In genomic region chr17:81419802-81420459, GRCm38 (mm10) we compare ENCODE assay signal across 11 mouse cellular contexts. TPM values are rescaled to one million over a fixed set of nuclear protein-coding genes. Genes with fewer than 3 reads are reported as not detected.
DNase-seq lines count a peak whose midpoint lies in the region; ATAC-seq and TF ChIP-seq lines count a peak whose summit lies in the region.
"Had no signal": no experiment of that assay in that cellular context is flagged by ENCODE, and none has a peak within 500 bp of the region (broad histone marks: within the 10 kb centered on the region; RNA-seq: fewer than 3 reads in every experiment).

No protein-coding gene starts in this region.

- no peak; the same call in 1 of the 2 replicates for TF ChIP-seq CTCF in left cerebral cortex, adult 2 months (IDR thresholded peaks at IDR 0.05)

- no peak overlapping the region for H3K4me3 ChIP-seq in forebrain, embryonic 12.5 days (replicated peaks)
- H3K4me3 ChIP-seq in left cerebral cortex, adult 2 months: no peak overlapping the region
- no peak overlapping the region for H3K4me3 ChIP-seq in neural tube, embryonic 12.5 days
- no peak overlapping the region for H3K4me3 ChIP-seq in kidney, embryonic 14.5 days (ENCODE audit: low read length)
- H3K4me3 ChIP-seq: embryonic facial prominence, embryonic 12.5 days; limb, embryonic 13.5 days had no signal

- WGBS in forebrain, embryonic 12.5 days: 36% methylated on average over 10 of the region's 10 CpGs
- 52% methylated on average over 10 of the region's 10 CpGs for WGBS in neural tube, embryonic 12.5 days
- WGBS in kidney, embryonic 14.5 days: 85% methylated on average over 10 of the region's 10 CpGs

- no peaks in the 10 kb centered on the region; the same call in 1 of the 2 replicates for H3K27me3 ChIP-seq in forebrain, embryonic 12.5 days
- no peaks in the 10 kb centered on the region for H3K27me3 ChIP-seq in neural tube, embryonic 12.5 days (replicated peaks)
- no peaks in the 10 kb centered on the region for H3K27me3 ChIP-seq in kidney, embryonic 14.5 days (ENCODE audit: control insufficient read depth, insufficient read depth, low read length)
- H3K27me3 ChIP-seq: embryonic facial prominence, embryonic 12.5 days; limb, embryonic 13.5 days had no signal

- H3K27ac ChIP-seq in forebrain, embryonic 12.5 days: peak overlapping the region; percentile 61; the same call in 1 of the 2 replicates
- peak overlapping the region; percentile 57; the same call in 1 of the 2 replicates for H3K27ac ChIP-seq in left cerebral cortex, adult 2 months
- H3K27ac ChIP-seq in neural tube, embryonic 12.5 days: no peak overlapping the region
- H3K27ac ChIP-seq in kidney, embryonic 14.5 days (ENCODE audit: low read depth, low read length): no peak overlapping the region
- H3K27ac ChIP-seq: embryonic facial prominence, embryonic 12.5 days; limb, embryonic 13.5 days had no signal

- peak; percentile 92 for DNase-seq in heart, adult 11 months
- DNase-seq in heart, postnatal 4 days: no peak
- DNase-seq in left cerebral cortex, adult 2 months (ENCODE audit: extremely low spot score in 1 of 2, low spot score in 2 of 2): peak in 1 of 2 experiments; percentile 35
- DNase-seq in liver: no peak
- no peak for DNase-seq in urinary bladder, postnatal 14 days (ENCODE audit: low spot score)

- ATAC-seq in forebrain, embryonic 12.5 days (ENCODE audit: low FRiP score): peak; percentile 88
- ATAC-seq in neural tube, embryonic 12.5 days (ENCODE audit: low FRiP score, low read depth): peak; percentile 90
- no peak for ATAC-seq in kidney, embryonic 14.5 days (ENCODE audit: low FRiP score, low TSS enrichment)

- peaks cover 12% of the 10 kb centered on the region; the same call in 1 of the 2 replicates for H3K4me1 ChIP-seq in forebrain, embryonic 12.5 days
- H3K4me1 ChIP-seq in neural tube, embryonic 12.5 days: peaks cover 13% of the 10 kb centered on the region
- H3K4me1 ChIP-seq in kidney, embryonic 14.5 days (ENCODE audit: control insufficient read depth, insufficient read depth, low read length): no peaks in the 10 kb centered on the region
- H3K4me1 ChIP-seq: embryonic facial prominence, embryonic 12.5 days had no signal

- no peak overlapping the region for H3K9ac ChIP-seq in forebrain, embryonic 12.5 days
- no peak overlapping the region for H3K9ac ChIP-seq in neural tube, embryonic 12.5 days
- no peak overlapping the region for H3K9ac ChIP-seq in kidney, embryonic 14.5 days (ENCODE audit: low read depth, low read length)
- H3K9ac ChIP-seq: embryonic facial prominence, embryonic 12.5 days; limb, embryonic 13.5 days had no signal

- H3K4me2 ChIP-seq in forebrain, embryonic 12.5 days: 0 out of 2 replicates have a peak overlapping the region, but pooled peaks have one; percentile 6
- H3K4me2 ChIP-seq in neural tube, embryonic 12.5 days (replicated peaks): no peak overlapping the region
- no peak overlapping the region for H3K4me2 ChIP-seq in kidney, embryonic 14.5 days (replicated peaks; ENCODE audit: low read depth, low read length)
- H3K4me2 ChIP-seq: embryonic facial prominence, embryonic 12.5 days; limb, embryonic 13.5 days had no signal

- H3K36me3 ChIP-seq in forebrain, embryonic 12.5 days (replicated peaks): no peaks in the 10 kb centered on the region
- H3K36me3 ChIP-seq in neural tube, embryonic 12.5 days: no peaks in the 10 kb centered on the region
- no peaks in the 10 kb centered on the region; the same call in 1 of the 2 replicates for H3K36me3 ChIP-seq in kidney, embryonic 14.5 days (ENCODE audit: control insufficient read depth, insufficient read depth, low read length)
- H3K36me3 ChIP-seq: embryonic facial prominence, embryonic 12.5 days had no signal

- intact Hi-C loops in left cerebral cortex, adult 2 months (cut with DNase I): no loop called here

- no peaks in the 10 kb centered on the region for H3K9me3 ChIP-seq in forebrain, embryonic 12.5 days
- no peaks in the 10 kb centered on the region for H3K9me3 ChIP-seq in neural tube, embryonic 12.5 days
- no peaks in the 10 kb centered on the region for H3K9me3 ChIP-seq in kidney, embryonic 14.5 days (ENCODE audit: control insufficient read depth, low read length)
- H3K9me3 ChIP-seq: embryonic facial prominence, embryonic 12.5 days; limb, embryonic 13.5 days had no signal

RNA-seq across cellular contexts. Expression of gene Gm11096, which starts 21.6 kb away (rescaled TPM):
- total RNA-seq in heart, postnatal 4 days (2021): not detected
- polyA plus RNA-seq in forebrain, embryonic 12.5 days (2016; fragmentation: Nextera tagmentation; extraction: Ambion mirVana): not detected in 2 replicates
- total RNA-seq in left cerebral cortex, adult 2 months (2021): not detected
- polyA plus RNA-seq in neural tube, embryonic 12.5 days (2016; fragmentation: Nextera tagmentation; extraction: Ambion mirVana): not detected in 2 replicates
- not detected in 2 replicates for polyA plus RNA-seq in kidney, embryonic 14.5 days (2014; fragmentation: Nextera tagmentation; extraction: Ambion mirVana)
- polyA plus RNA-seq: embryonic facial prominence, embryonic 12.5 days; limb, embryonic 13.5 days; stomach, embryonic 16.5 days had no signal

Comparison
In these comparisons a context has a peak if more than half of its experiments do, and no peak if none do; other contexts are left out.
1. H3K27ac ChIP-seq: peak in forebrain, embryonic 12.5 days (single experiment) and left cerebral cortex, adult 2 months (single experiment); none in neural tube, embryonic 12.5 days (single experiment) and kidney, embryonic 14.5 days (single experiment).